In genomic region chr8:4521472-4521871, GRCm38 (mm10) we compare ENCODE assay signal across 31 mouse cellular contexts. TPM values are rescaled to one million over a fixed set of nuclear protein-coding genes. Genes with fewer than 3 reads are reported as not detected.
DNase-seq lines count a peak whose midpoint lies in the region; ATAC-seq and TF ChIP-seq lines count a peak whose summit lies in the region.
"Had no signal": no experiment of that assay in that cellular context is flagged by ENCODE, and none has a peak within 500 bp of the region (broad histone marks: within the 10 kb centered on the region; RNA-seq: fewer than 3 reads in every experiment).

No protein-coding gene starts in this region.

- no peak for TF ChIP-seq CTCF in left cerebral cortex, adult 2 months (IDR thresholded peaks at IDR 0.05)

- peaks cover 25% of the 10 kb centered on the region for H3K36me3 ChIP-seq in forebrain, embryonic 16.5 days (ENCODE audit: control insufficient read depth, insufficient read depth)
- H3K36me3 ChIP-seq: liver, embryonic 13.5 days had no signal

- WGBS in forebrain, embryonic 16.5 days = 92% methylated on average over 4 of the region's 4 CpGs

- no peak overlapping the region for H3K4me3 ChIP-seq in left cerebral cortex, adult 2 months
- H3K4me3 ChIP-seq in forebrain, embryonic 16.5 days (replicated peaks; ENCODE audit: low read length) = no peak overlapping the region
- H3K4me3 ChIP-seq: erythroblast, embryonic 14.5 days; heart, embryonic 10.5 days; heart, embryonic 15.5 days; hindbrain, embryonic 12.5 days; intestine, embryonic 15.5 days; layer of hippocampus, adult 2 months; limb, embryonic 12.5 days; liver, embryonic 13.5 days; midbrain, embryonic 10.5 days; midbrain, embryonic 15.5 days had no signal

- H3K4me1 ChIP-seq in forebrain, embryonic 16.5 days (replicated peaks; ENCODE audit: control insufficient read depth, insufficient read depth, low read length) = no peaks in the 10 kb centered on the region
- H3K4me1 ChIP-seq: heart, embryonic 10.5 days; heart, embryonic 15.5 days; hindbrain, embryonic 12.5 days; intestine, embryonic 15.5 days; limb, embryonic 12.5 days; liver, embryonic 13.5 days; midbrain, embryonic 10.5 days; midbrain, embryonic 15.5 days had no signal

- H3K9ac ChIP-seq in forebrain, embryonic 16.5 days (replicated peaks; ENCODE audit: low read depth, low read length) = no peak overlapping the region
- H3K9ac ChIP-seq: forebrain, postnatal 0 days; heart, embryonic 15.5 days; hindbrain, embryonic 12.5 days; intestine, embryonic 15.5 days; limb, embryonic 12.5 days; liver, embryonic 13.5 days; midbrain, embryonic 15.5 days had no signal

- no peak overlapping the region for H3K27ac ChIP-seq in left cerebral cortex, adult 2 months
- no peak overlapping the region for H3K27ac ChIP-seq in forebrain, embryonic 16.5 days (ENCODE audit: low read length)
- H3K27ac ChIP-seq: heart, embryonic 10.5 days; heart, embryonic 15.5 days; hindbrain, embryonic 12.5 days; hindbrain, postnatal 0 days; intestine, embryonic 15.5 days; layer of hippocampus, adult 2 months; limb, embryonic 12.5 days; liver, embryonic 13.5 days; macrophage; midbrain, embryonic 10.5 days; midbrain, embryonic 15.5 days; stomach, postnatal 0 days had no signal

- peak; percentile 24 for DNase-seq in heart, adult 11 months
- DNase-seq in heart, adult 8-10 months (ENCODE audit: low spot score) = no peak
- peak; percentile 71 for DNase-seq in A20 (ENCODE audit: low read depth, low spot score)
- no peak for DNase-seq in left cerebral cortex, adult 2 months (ENCODE audit: extremely low spot score in 1 of 2, low spot score in 2 of 2)
- DNase-seq in cerebellum, adult 9-10 months = no peak
- DNase-seq: adrenal gland, adult 8-10 months; cerebellum, postnatal 10 days; forebrain, postnatal 0 days; kidney, adult 2 months; kidney, postnatal 36 days; liver, embryonic 13.5 days; lung, adult 2 months; lung, postnatal 10 days; right cerebral cortex, postnatal 4 days; thymus, adult 18-20 months; thymus, postnatal 25 days had no signal

- peak; percentile 54 for ATAC-seq in common myeloid progenitor, adult 5-6 weeks (replicated peaks; ENCODE audit: low read depth, poor library complexity, severe bottlenecking)
- ATAC-seq in megakaryocyte progenitor cell, adult 5-6 weeks (replicated peaks; ENCODE audit: poor library complexity) = peak; percentile 70
- ATAC-seq in forebrain, embryonic 16.5 days = no peak
- ATAC-seq: forebrain, postnatal 0 days; hindbrain, postnatal 0 days; intestine, embryonic 15.5 days; midbrain, embryonic 15.5 days had no signal

- no peak overlapping the region for H3K4me2 ChIP-seq in forebrain, embryonic 16.5 days (ENCODE audit: low read length)
- H3K4me2 ChIP-seq: heart, embryonic 15.5 days; hindbrain, embryonic 12.5 days; intestine, embryonic 15.5 days; limb, embryonic 12.5 days; liver, embryonic 13.5 days; midbrain, embryonic 15.5 days had no signal

- no peaks in the 10 kb centered on the region for H3K9me3 ChIP-seq in forebrain, embryonic 16.5 days (ENCODE audit: control insufficient read depth, low read length)
- H3K9me3 ChIP-seq: heart, embryonic 10.5 days; heart, embryonic 15.5 days; hindbrain, embryonic 12.5 days; intestine, embryonic 15.5 days; limb, embryonic 12.5 days; liver, embryonic 13.5 days; midbrain, embryonic 10.5 days; midbrain, embryonic 15.5 days had no signal

- no peaks in the 10 kb centered on the region for H3K27me3 ChIP-seq in forebrain, embryonic 16.5 days (replicated peaks; ENCODE audit: control insufficient read depth, insufficient read depth, low read length)
- H3K27me3 ChIP-seq: heart, embryonic 15.5 days; hindbrain, embryonic 12.5 days; intestine, embryonic 15.5 days; limb, embryonic 12.5 days; liver, embryonic 13.5 days; midbrain, embryonic 15.5 days had no signal

- intact Hi-C loops in left cerebral cortex, adult 2 months (cut with DNase I) = no loop called here

RNA-seq across cellular contexts. Expression of gene Cers4, which starts 28.6 kb away (rescaled TPM):
- total RNA-seq in heart, adult 8-10 months (2022) = 10 to 100 TPM; 20.7 to 46.5 (median 31.2) TPM
- 5.8 and 8.7 TPM in 2 replicates for total RNA-seq in common myeloid progenitor, adult 5-6 weeks (2017)
- 1.8 and 3.2 TPM in 2 replicates for total RNA-seq in megakaryocyte progenitor cell, adult 5-6 weeks (2015)
- 0.67 and 3.2 TPM in 2 replicates for total RNA-seq in megakaryocyte progenitor cell, adult 5-6 weeks (2017)
- 10 to 100 TPM; 46.5 to 52.4 TPM for total RNA-seq in left cerebral cortex, adult 2 months (2021)
- 35.7 and 43.9 TPM in 2 replicates for polyA plus RNA-seq in forebrain, embryonic 16.5 days (2015; fragmentation: Nextera tagmentation; extraction: Ambion mirVana)
- polyA plus RNA-seq: erythroblast, embryonic 14.5 days had no signal

Comparison
In these comparisons a context has a peak if more than half of its experiments do, and no peak if none do; other contexts are left out.
1. DNase-seq: peak in heart, adult 11 months (single experiment) and A20 (single experiment); none in heart, adult 8-10 months (single experiment), left cerebral cortex, adult 2 months (0 of 2) and cerebellum, adult 9-10 months (single experiment).